Mouse (Mus musculus) skeletal muscle tissue, adult 2 months (tissue): ENCODE results near the gene Pcnx2.
A peak's percentile ranks its signal among the peaks of the same experiment; 100 is the strongest.

ENCODE experiments used
- DNase-seq: peaks from one replicate; pipeline ENCODE4 v3.0.0-alpha.2; 2012; ENCODE audit warnings: low read depth, low spot score

Gene Pcnx2

DNA sequence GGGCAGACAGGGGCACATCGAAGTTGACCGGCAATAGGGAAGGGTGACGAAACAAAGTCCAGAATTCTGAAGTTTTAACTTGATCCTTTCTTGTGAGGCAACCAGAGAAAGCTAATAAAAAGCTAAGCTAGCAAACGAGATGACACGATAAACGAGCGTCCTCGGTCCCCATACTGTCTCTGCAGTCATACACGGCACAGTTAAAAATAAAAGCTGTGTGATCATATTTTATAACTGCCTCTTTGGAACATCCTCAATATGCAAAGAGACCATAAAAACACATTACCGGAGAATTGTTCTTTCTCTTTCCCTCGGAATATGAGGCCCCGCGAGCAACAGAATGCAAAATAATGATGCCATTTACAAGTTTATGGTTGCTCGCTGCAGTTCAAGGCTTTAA lies 76.1 kb downstream of the Pcnx2 start:
- DNase-seq, result no peak

DNA sequence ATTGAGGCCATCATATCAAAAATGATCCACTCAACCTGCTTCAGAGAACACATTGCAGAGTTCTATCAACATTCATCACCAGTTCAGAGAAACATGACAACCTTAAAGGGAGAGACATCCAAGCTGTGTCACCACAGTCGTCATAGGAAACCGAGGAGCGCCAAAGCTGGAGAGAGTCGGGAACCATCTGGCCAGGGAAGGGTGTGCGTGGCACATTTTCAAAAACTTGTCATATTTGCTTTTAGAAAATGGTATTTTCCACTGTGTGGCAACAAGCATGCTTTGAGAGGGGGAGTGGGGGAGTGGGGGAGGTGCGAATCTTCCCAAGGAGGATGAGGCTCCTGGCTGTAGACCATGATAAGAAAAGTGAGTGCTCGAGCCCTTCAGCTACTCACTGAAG lies 78.3 kb downstream of the Pcnx2 start:
- no peak for DNase-seq

DNA sequence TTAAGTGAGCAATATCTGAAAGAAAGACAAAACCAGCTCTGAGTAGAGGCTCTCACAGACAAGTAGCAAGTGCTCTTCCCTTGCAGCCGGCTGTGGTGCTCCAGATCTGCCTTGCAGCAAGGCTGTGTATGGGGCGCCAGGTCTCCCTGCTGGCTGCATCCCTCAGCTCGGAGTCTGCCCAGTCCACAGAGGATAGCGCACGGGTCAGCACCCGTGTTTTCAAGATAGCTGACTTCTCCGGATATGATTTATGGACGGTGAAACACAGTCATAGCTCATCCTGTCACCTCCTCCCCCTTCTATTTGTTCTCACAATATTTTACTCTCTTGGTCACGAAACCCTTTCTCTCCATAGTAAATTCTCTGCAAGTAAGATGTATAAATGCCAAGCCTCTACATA lies 79.3 kb downstream of the Pcnx2 start:
- no peak for DNase-seq

DNA sequence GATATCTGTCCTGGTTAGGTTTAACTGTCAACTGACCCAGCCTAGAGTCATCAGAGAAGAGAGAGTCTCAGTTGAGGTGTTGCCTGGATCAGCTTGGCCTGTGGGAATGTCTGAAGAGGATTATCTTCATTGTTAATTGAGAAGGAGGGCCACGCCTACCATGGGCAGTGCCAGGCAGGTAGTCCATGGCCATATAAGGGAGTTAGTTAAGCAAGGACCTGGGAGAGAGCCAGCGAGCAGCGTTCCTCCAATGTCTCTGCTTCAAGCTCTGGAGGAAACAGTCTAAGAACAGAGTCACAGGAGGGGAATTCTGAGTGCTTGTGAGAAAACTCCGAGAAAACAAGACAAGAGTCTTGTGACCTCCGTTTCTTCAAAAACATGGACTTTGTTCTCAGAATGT lies 81.4 kb downstream of the Pcnx2 start:
- DNase-seq, result no peak

DNA sequence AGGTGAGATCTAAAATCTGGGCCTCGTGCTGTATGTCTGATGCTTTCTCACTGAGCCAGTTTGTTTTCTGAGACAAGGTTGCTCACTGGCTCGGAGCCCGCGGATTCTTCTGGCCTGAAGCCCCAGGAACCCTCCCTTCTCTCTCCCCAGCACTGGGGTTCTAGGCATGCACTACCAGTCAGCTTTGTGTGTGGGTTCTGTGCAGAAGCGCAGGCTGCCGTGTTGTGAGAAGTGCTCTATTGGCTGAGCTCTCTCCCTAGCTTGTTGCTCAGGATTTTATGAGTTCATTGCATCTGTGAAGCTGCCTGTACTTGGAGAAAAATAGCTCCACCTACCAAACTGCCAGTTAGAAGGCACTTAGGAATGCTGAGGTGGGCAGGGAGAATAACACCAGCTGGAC lies 89.3 kb downstream of the Pcnx2 start:
- no peak for DNase-seq

DNA sequence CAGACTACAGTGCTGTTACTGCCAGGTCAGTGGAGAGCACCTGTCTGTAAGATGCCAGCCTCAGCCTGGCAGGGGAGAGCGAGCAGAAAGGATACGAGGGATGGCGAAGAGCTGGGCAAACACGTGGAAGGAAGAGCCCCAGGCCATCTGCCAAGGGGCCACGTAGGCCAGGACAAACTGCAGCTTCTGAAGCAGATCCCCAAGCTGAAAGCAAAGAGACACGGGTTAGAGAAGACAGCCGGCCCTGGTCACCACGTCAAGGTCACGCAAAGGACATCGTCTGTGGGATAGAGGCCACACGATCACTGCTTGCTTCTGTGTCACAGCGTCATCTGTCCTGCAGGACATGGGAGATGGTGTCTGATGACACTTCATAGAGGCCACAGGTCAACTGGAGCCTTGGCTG lies 90.2 kb downstream of the Pcnx2 start:
- DNase-seq, result peak; percentile 62

DNA sequence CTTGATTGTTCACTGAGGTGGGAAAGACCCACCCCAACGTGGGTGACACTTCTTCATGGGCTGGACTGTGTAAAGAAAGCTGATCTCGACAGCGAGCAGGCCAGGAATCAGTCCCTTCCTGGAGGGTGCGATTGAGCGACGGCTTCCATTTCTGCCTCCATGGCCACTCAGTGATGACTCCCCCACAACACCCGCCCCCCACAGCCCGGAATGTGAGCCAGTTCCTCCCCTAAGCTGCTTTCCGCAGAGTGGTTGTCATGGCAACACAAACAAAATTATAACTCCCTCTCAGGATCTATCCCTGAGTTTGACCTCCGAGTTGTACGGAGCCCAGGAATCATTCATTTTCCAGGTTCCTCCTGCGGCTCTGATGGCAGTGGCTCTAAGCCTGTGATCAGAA lies 91.7 kb downstream of the Pcnx2 start:
- no peak for DNase-seq

DNA sequence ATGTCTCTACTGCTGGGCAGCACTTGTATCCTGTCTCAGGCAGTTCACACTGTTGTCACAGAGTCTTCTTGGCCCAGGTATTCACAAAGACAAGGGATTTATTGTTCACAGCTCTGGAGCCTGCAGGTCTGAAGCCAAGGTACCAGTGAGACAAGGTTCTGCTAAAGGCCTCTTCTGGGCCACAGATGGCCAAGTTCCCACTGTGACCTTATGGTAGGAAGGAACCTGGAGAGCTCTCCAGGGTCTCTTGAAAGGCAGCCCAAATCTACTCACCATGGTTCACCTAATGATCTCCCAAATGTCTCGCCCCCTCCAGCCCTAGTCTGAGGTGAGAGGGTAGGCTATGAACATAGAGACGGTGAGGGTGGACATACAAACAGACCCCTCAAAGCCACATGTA lies 101.1 kb downstream of the Pcnx2 start:
- DNase-seq, result no peak

DNA sequence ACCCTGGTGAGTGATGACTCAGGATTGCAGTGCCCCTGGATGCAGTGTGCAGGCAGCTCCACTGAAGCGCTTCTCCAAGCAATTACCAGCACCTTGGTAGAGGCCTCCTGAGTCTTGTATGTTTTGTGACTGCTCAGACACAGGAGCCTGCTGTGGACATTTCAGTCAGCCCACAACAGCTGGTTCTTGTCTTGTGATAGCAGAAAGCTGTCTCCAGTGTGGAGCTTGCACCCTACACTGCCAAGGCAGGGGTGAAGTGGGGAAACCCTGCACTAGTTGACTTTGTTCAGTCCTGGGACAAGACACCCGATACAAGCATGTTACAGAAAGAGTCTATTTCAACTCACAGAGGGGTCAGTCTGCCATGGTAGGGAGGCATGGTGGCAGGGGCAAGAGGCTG lies 102.8 kb downstream of the Pcnx2 start:
- DNase-seq, result no peak

DNA sequence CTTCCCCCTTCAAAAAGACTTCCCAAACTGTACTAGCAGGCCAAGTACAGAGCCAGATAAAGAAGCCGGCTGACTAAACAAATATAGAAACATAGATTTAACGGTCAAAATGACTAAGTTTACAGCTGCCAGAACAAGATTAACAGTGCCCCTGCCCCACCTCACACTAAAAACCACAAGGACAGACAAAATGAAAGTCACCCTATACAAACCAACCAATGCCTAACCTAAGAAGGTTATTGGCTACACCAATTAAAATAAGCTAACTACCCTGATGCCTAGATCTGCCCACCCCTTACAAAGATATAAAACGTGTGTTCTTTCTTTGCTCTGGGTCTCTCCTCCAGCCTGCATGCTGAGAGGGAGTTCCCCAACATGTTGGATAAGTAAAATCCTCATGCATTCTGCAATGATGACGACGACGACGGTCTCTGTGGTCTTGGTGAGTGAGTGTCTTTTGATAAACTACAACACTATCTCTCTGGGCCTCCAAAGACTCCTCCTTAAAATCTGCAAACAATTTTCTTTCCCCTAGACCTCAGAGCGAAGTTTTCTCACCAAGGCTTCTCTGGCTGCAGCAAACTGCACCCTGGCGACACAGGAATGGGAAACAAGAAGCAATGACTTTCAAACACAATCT lies 105.2 kb downstream of the Pcnx2 start:
- DNase-seq, result no peak

DNA sequence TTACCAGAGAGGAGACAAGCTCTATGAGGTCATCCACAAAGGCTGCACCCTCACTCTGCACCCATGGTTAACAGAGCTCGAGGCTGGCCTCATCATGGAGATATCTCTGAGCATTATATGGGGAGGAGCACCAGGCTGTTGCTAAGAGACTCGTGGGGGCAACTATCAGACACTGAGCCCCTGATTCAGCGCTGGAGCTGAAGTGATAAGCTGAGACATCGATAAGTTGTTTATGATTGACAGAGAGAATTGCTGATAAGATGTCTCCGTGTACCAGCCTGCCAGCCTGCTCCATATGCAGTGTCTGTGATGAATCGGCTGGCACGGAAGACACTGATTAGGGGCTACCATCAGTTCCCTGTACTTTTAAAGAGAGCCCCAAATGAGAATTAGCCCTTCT lies 111.2 kb downstream of the Pcnx2 start:
- DNase-seq, result no peak

DNA sequence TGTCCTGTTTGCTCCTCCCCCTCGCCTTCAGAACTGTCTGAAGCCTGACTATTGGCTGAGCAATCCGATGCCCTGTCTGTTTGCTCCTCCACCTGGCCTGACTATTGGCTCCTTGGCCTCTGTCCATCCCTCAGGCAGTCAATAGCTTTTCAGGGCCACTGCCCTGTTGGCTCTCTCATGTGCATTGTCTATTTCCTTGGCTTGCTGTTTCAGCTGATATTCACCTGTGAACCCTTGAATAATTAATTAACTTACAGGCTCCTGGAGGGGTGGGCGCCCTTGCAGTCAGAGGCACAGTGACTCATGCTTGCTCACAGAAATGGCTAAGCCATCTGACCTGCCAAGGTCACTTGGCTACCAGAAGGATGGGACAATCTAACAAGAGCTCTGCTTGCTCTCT lies 116.0 kb downstream of the Pcnx2 start:
- DNase-seq, result no peak

DNA sequence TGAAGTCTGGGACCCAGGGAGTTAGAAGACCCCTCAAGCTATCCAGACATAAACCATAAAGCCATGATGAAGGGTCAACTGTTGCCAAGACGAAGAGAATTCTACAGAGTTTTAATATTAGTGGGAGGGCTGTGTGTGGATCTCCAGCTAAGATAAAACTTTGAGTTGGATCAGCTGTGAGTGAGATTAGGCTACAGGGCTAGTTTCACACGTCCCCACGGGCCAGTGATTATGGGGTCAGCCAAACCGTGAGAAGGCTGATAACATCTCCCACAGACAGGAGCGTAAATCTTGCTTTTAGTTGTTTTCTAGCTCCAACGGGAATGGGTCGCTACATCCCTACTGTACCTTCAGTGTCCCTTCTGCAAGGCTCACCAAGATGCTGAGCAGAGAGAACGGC lies 118.5 kb downstream of the Pcnx2 start:
- no peak for DNase-seq

DNA sequence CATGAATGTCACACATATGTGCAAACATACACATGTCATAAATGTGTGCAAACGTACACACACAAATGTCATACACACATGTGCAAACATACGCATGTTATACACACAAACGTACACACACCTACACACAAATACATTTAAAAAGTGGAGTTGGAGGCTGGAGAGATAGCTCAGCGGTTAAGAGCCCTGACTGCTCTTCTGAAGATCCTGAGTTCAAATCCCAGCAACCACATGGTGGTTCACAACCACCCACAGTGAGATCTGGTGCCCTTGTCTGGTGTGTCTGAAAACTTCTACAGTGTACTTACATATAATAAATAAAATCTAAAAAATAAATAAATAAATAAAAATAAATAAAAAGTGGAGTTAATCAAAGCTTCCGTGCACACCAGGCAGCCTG lies 119.2 kb downstream of the Pcnx2 start:
- no peak for DNase-seq

DNA sequence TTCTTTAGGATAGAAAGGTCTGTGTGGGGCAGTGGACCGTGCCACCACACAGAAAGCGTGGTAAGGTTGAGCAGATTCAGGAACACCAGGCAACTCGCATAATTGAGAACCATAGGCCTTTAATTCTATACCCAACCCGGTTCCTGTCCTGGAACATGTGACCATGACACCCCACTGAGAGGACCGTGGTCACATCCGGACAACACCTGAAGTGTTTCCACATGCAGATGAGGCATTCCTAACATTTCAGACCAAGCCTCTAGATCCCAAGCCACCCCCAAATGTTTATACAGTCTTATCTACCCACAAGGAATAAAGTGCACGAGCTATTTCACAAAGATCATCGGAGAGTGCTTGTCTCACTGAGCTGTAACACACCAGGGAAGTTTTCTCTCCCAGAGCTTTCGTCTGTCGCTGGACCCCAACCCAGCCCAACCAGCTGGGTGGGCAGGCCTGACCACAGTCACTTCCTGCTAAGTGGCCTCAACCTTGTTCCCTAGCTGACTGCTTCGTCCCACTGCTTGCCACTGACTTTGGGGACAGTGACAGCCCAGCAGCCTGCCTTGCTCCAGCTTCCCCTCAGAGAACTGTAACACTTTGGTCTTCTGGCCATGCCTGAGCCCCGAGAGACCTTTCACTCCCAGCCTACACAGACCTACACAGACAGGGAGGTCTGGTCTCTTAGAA lies 120.5 kb downstream of the Pcnx2 start:
- no peak for DNase-seq

DNA sequence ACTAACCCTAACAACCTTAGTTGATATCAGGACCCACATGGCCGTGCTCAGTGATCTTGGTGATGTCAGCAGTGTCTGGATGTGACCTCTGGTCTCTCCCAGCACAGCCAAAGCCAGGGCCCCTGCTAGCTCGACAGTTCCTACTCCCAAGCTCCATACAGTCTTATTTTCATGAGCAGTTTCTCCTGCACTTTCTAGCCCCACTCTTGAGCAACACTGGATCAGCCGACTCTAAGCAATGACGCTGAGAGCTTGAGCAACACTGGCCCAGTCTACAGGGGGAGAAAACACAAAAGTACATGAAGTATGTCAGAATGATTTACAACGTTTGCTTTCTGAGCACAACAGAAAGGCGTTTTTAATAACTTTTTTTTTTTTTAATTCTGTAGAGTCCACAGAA lies 121.3 kb downstream of the Pcnx2 start:
- peak; percentile 6 for DNase-seq

DNA sequence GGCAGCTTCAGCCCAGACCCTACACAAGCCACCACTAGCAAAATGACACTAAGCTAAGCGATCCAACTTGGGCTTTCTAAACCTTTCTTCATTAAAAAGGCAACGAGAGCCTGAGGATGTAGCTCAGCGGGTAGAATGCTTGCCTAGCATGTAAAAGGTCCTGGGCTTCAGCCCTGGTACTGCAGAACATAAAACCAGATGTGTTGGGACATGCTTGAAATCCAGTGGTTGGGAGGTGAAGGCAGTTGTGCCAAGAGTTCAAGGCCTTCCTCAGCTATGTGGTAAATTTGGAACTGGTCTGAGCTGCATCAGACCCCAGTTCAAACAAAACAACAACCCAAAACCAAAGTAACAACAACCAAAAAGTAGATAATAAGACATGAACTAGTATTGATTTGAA lies 121.8 kb downstream of the Pcnx2 start:
- no peak for DNase-seq

DNA sequence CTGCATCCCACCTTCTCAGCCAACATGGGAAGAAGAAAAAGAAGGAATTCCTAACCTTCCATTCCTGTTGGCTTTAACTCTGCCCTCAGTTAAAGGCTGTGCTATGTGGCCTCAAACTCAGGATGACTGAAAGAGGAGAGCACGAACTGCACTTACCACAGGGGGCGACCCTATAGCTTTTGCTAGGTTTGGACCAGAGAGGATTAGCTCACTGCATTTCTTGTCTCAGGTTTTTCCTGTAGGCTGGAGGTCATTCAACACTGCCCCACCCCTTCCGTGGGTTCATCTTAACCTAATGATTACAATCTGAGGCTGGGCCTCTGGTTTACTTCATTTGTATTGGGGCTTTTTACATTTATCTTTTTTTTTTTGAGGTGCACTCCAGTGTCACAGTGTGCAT lies 123.1 kb downstream of the Pcnx2 start:
- DNase-seq, result no peak

DNA sequence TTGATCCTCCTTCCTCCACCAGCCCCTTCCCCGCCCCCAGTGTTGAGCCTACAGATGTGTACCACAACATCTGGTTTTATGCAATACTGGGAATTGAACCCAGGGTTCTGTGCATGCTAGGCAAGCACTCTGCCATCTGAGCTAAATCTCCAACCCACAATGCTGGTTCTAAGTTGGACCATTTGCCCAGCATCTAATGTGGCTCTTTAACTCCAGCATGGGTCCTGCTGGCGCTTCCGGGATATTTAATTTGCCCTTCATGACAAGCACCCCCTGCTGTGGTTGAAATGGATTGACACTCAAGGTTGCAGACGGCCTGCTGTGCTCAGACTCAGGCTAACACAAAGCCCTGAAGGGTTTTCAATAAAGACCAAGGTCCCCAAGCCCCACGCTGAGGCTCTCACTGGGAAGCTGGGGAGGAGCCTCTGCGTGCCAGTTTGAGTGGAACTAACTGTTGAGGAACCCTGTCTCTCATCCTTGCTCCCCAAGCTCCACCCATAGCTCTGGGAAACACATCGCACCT lies 124.8 kb downstream of the Pcnx2 start:
- no peak for DNase-seq

DNA sequence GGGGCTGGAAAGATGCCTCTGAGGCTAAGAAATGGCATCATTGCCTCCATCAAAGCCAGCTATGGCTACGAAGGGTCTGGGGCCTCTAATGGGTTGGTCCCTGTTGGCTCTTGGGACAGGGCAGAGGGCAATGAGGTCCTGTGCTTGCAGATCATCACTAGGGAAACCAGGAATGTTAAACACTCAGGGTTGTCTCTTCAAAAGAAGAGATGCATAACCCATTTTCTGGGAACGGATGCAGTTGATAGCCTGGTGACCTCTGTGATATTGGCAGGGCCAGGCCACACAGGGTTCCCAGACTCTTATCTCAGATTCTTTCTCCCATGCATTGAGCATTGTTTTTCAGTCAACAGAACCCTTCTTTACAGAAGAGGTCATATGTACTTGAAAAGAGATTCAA lies 125.8 kb downstream of the Pcnx2 start:
- DNase-seq, result no peak

DNA sequence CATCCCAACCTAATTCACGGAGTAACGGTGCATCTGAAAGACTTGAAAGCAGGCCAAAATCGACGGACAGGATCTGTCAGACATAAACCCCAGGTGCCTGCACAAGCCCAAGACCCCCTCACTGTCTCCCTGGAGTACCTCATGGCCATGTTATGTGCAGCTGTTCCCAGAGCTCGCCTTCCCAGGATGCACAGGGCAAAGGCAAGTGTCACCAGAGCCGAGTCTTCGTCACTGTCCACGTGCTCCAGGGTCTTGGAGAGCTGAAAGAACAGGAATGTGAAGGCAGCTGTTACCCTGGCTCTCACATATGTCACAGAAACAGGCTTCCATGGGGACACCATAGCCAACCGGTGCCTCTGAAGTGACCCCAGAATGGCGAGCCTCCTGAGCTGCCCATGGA lies 130.0 kb downstream of the Pcnx2 start:
- DNase-seq, result no peak

DNA sequence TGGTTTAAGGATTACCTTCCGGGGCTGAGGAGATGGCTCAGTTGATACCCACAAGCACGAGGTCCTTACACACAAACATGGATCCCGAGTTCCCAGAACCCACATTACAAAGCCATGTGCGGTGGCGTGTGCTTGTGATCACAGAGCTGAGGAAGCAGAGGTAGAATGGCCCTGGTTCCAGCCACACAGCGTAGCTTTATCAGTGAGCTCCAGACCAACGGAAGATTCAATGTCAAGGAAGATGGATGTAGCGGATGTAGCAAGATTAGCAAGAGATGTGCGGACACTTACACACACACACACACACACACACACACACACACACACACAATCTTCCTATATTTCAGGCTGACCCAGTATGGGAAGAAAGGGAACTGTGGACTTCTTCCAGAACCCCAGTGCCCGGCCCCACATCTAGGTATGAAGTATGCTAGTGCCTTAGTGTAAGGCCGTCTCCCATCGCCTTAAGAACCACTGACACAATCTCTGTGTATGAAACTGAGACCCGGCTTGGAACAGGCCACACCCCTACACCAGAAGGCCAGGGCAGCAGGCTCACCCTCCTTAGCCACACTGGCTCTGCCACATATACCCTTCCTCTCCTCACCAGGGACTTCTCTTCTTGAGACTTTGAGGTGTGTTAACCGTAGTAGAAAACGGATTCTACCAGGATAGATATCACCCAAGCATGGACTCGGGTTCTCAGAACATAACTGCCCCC lies 134.9 kb downstream of the Pcnx2 start:
- DNase-seq, result no peak

DNA sequence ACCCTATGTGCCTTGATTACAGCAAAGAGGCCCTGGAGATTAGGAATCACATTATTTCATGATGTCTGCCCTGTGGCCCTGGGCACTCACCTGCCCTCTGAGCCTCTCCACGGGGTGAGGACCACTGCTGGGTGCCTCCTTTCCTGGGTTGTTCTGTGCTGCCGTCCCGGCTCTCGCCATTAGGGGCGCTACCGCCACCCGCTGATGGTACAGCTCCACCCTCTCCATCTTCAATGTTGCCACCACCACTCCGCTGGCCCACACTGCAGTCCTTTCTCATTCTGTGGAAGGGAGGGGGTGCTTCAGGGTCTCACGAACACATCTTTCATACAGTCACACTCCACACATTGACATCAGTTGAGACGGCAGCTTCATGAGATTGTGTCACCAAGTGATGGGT lies 139.1 kb downstream of the Pcnx2 start:
- DNase-seq, result no peak
